Mouse (Mus musculus) intestine, embryonic 15.5 days (tissue): ENCODE results near the gene Wipi2. TPM values are rescaled to one million over a fixed set of nuclear protein-coding genes. Genes with fewer than 3 reads are reported as not detected.

Source experiments
- ATAC-seq: fragments of 200-750 bp; cut with Nextera tagmentation; 2 replicates; pipeline ENCODE4 v1.8.0; 2017; ENCODE audit warnings: moderate TSS enrichment, moderate library complexity
- H3K27ac ChIP-seq: fragments of 300-500 bp; sonication (generic); 2 replicates; pipeline ENCODE4 v1.5.1; 2015; ENCODE audit warnings: mild to moderate bottlenecking, inconsistent platforms
- H3K27me3 ChIP-seq: fragments of 300-500 bp; sonication (generic); replicated peaks from 2 replicates; pipeline ENCODE4 v1.6.1; 2015; ENCODE audit warnings: inconsistent platforms
- H3K36me3 ChIP-seq: fragments of 300-500 bp; sonication (generic); 2 replicates; pipeline ENCODE4 v1.6.1; 2015; ENCODE audit warnings: inconsistent platforms
- H3K4me1 ChIP-seq: fragments of 300-500 bp; sonication (generic); replicated peaks from 2 replicates; pipeline ENCODE4 v1.6.1; 2015; ENCODE audit warnings: inconsistent platforms
- H3K4me2 ChIP-seq: fragments of 300-500 bp; sonication (generic); replicated peaks from 2 replicates; pipeline ENCODE4 v1.6.1; 2015; ENCODE audit warnings: mild to moderate bottlenecking, inconsistent platforms
- H3K4me3 ChIP-seq: fragments of 300-500 bp; sonication (generic); replicated peaks from 2 replicates; pipeline ENCODE4 v1.5.1; 2015; ENCODE audit warnings: inconsistent platforms
- H3K9ac ChIP-seq: fragments of 300-500 bp; sonication (generic); 2 replicates; pipeline ENCODE4 v1.6.1; 2015; ENCODE audit warnings: inconsistent platforms
- H3K9me3 ChIP-seq: fragments of 300-500 bp; sonication (generic); 2 replicates; pipeline ENCODE4 v1.6.1; 2016; ENCODE audit warnings: inconsistent platforms
- whole genome bisulfite sequencing: fragments of 180-500 bp; shearing (Covaris S2); methylation state at CpG from one replicate; pipeline ENCODE4 v1.1.7; 2015; 5-methylcytosine and 5-hydroxymethylcytosine counted together
- polyA plus RNA-seq: library from polyadenylated mRNA; unstranded; fragments of >200 nt; fragmentation: Nextera tagmentation; extraction: Ambion mirVana; gene quantifications from 2 replicates; pipeline ENCODE4 v1.2.1, GENCODE M21; 2015

Wipi2 gene
- polyA plus RNA-seq, 1 experiment from 2014 or later, result 37.8 TPM

GRCm38 (mm10) chr5:142678141-142678571 is 50.7 kb downstream of the Wipi2 start:
- no peaks in the 10 kb centered on the region for H3K36me3 ChIP-seq
- 54% methylated on average over 7 of the region's 7 CpGs for WGBS
- no peaks in the 10 kb centered on the region for H3K9me3 ChIP-seq
- H3K4me1 ChIP-seq, result no peaks in the 10 kb centered on the region
- H3K27ac ChIP-seq, result no peak overlapping the region
- ATAC-seq, result no peak
- H3K4me3 ChIP-seq, result no peak overlapping the region
- H3K9ac ChIP-seq, result no peak overlapping the region
- H3K4me2 ChIP-seq, result no peak overlapping the region
- H3K27me3 ChIP-seq, result no peaks in the 10 kb centered on the region

DNA sequence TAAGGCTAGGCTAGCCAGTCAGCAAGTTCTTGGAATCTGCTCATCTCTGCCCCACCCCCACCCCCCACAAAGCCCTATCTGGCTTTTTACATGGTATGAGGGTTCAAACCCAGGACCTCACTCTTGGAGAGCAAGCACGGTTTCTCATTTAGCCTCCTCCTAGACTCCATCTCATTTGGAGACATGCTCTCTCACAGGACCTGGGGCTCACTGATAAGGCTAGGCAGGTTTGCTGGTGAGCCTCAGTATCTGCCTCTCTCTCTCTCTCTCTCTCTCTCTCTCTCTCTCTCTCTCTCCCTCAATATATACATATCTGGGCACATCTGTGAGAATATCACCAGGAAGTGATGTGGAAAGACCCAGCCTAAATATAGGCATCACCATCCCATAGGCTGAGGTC is 51.6 kb downstream of the Wipi2 start:
- Histone ChIP-seq H3K4me1 (no peaks in the 10 kb centered on the region), H3K9me3 (no peaks in the 10 kb centered on the region), H3K27me3 (no peaks in the 10 kb centered on the region), H3K4me2 (no peak overlapping the region), H3K27ac (no peak overlapping the region), H3K4me3 (no peak overlapping the region), H3K9ac (no peak overlapping the region), H3K36me3 (no peaks in the 10 kb centered on the region)
- WGBS, result 100% methylated on average over 1 of the region's 1 CpGs
- no peak for ATAC-seq

- H3K9me3 ChIP-seq, result no peaks in the 10 kb centered on the region
- 78% methylated on average over 3 of the region's 3 CpGs for WGBS
- no peak overlapping the region for H3K4me3 ChIP-seq
- H3K36me3 ChIP-seq, result no peaks in the 10 kb centered on the region
- H3K4me2 ChIP-seq, result no peak overlapping the region
- ATAC-seq, result no peak
- no peaks in the 10 kb centered on the region for H3K4me1 ChIP-seq
- H3K27ac ChIP-seq, result no peak overlapping the region
- H3K9ac ChIP-seq, result no peak overlapping the region
- H3K27me3 ChIP-seq, result no peaks in the 10 kb centered on the region
Observed at GRCm38 (mm10) chr5:142681911-142682310, 54.4 kb downstream of the Wipi2 start.

- Histone ChIP-seq H3K9ac (no peak overlapping the region), H3K27me3 (no peaks in the 10 kb centered on the region), H3K4me1 (no peaks in the 10 kb centered on the region), H3K4me2 (no peak overlapping the region), H3K36me3 (no peaks in the 10 kb centered on the region), H3K9me3 (no peaks in the 10 kb centered on the region), H3K27ac (no peak overlapping the region), H3K4me3 (no peak overlapping the region)
- WGBS, result 92% methylated on average over 5 of the region's 5 CpGs
- no peak for ATAC-seq
Observed at GRCm38 (mm10) chr5:142682529-142682928, 55.0 kb downstream of the Wipi2 start.

DNA sequence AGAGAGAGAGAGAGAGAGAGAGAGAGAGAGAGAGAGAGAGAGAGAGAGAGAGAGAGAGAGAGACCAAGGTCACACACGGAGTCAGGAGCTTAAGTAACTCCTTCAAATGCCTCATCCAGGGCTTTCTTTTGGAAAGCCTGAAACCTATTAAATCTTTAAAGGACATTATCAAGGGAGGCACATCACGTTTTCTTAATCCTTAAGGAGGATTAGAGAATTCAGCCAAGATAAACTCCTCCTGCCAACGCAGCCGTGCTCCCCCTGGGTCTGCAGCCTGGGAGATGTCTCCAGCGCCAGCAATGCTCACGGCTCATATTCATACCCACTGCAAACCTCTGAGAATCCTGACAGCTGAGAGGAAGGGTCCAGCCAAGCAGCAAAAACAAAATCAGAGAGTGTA is 61.4 kb downstream of the Wipi2 start:
- no peak overlapping the region for H3K4me2 ChIP-seq
- H3K9me3 ChIP-seq, result no peaks in the 10 kb centered on the region
- 53% methylated on average over 6 of the region's 6 CpGs for WGBS
- no peaks in the 10 kb centered on the region for H3K27me3 ChIP-seq
- no peak for ATAC-seq
- H3K4me1 ChIP-seq, result no peaks in the 10 kb centered on the region; the same call in 1 of the 2 replicates
- H3K36me3 ChIP-seq, result no peaks in the 10 kb centered on the region
- H3K4me3 ChIP-seq, result no peak overlapping the region
- H3K27ac ChIP-seq, result no peak overlapping the region
- no peak overlapping the region for H3K9ac ChIP-seq

- ATAC-seq, result no peak
- Histone ChIP-seq H3K9me3 (no peaks in the 10 kb centered on the region), H3K4me3 (no peak overlapping the region), H3K4me1 (no peaks in the 10 kb centered on the region; the same call in 1 of the 2 replicates), H3K36me3 (no peaks in the 10 kb centered on the region), H3K9ac (no peak overlapping the region), H3K27me3 (no peaks in the 10 kb centered on the region), H3K4me2 (no peak overlapping the region), H3K27ac (no peak overlapping the region)
- 79% methylated on average over 3 of the region's 3 CpGs for WGBS
Observed at GRCm38 (mm10) chr5:142690343-142690742, 62.8 kb downstream of the Wipi2 start.

- no peak within 1 kb of the TSS for H3K9ac ChIP-seq
- no peaks in the 10 kb centered on the region for H3K27me3 ChIP-seq
- no peaks in the 10 kb centered on the region for H3K36me3 ChIP-seq
- ATAC-seq, result no peak
- H3K27ac ChIP-seq, result no peak within 1 kb of the TSS
- no peaks in the 10 kb centered on the region; the same call in 1 of the 2 replicates for H3K4me1 ChIP-seq
- no peak within 1 kb of the TSS for H3K4me3 ChIP-seq
- 43% methylated on average over 14 of the region's 14 CpGs for whole genome bisulfite sequencing
- no peaks in the 10 kb centered on the region for H3K9me3 ChIP-seq
- no peak within 1 kb of the TSS for H3K4me2 ChIP-seq
Observed at GRCm38 (mm10) chr5:142692248-142692647, 64.8 kb downstream of the Wipi2 start, which contains the start of gene Slc29a4. Gene Slc29a4 (plus strand): TSS chr5:142692512.

DNA sequence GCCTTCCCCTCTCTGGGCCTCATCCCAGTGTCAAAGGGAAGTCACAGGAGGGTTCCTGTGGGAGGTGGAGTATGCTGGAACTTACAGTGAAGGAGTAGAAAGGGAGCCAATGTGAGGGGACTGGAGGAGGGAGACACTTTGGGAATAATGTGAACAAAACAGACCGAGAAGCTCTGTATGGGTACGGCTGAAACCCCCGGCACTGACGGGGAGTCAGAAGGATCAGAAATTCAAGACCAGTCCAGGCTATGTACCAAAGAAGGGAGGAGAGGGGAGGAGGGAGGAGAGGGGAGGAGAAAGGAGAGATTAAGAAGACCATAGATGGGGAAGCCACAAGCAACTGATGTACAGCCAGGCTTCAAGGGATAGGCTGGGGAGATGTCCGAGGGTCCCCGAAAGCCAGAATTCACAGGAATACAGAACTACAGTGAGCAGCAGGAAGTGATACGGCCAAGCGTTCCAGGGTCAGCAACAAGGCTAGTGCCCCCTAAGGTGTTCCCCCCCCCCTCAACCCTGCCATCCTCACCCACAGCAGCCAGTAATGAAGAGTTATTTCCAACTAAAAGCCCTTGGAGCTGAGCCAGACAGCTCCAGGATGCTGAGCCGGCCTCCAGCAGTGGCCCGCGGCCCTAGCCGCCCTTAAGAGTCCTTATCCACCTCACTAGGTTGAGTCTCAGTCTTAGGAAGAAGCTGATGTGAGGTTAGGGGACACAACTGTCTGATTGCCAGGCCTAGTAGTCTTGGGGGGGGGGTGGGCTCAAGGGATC is 65.7 kb downstream of the Wipi2 start:
- Histone ChIP-seq H3K27me3 (no peaks in the 10 kb centered on the region), H3K36me3 (no peaks in the 10 kb centered on the region), H3K27ac (no peak overlapping the region), H3K4me3 (no peak overlapping the region), H3K9ac (no peak overlapping the region), H3K9me3 (no peaks in the 10 kb centered on the region), H3K4me1 (no peaks in the 10 kb centered on the region; the same call in 1 of the 2 replicates), H3K4me2 (no peak overlapping the region)
- no peak for ATAC-seq
- 72% methylated on average over 12 of the region's 12 CpGs for WGBS

- H3K9ac ChIP-seq, result no peak overlapping the region
- H3K4me2 ChIP-seq, result no peak overlapping the region
- no peaks in the 10 kb centered on the region for H3K9me3 ChIP-seq
- no peak overlapping the region for H3K27ac ChIP-seq
- H3K27me3 ChIP-seq, result no peaks in the 10 kb centered on the region
- 55% methylated on average over 8 of the region's 8 CpGs for WGBS
- H3K4me1 ChIP-seq, result no peaks in the 10 kb centered on the region; the same call in 1 of the 2 replicates
- no peak overlapping the region for H3K4me3 ChIP-seq
- no peaks in the 10 kb centered on the region for H3K36me3 ChIP-seq
- ATAC-seq, result no peak
Observed at GRCm38 (mm10) chr5:142693738-142694430, 66.4 kb downstream of the Wipi2 start.

DNA sequence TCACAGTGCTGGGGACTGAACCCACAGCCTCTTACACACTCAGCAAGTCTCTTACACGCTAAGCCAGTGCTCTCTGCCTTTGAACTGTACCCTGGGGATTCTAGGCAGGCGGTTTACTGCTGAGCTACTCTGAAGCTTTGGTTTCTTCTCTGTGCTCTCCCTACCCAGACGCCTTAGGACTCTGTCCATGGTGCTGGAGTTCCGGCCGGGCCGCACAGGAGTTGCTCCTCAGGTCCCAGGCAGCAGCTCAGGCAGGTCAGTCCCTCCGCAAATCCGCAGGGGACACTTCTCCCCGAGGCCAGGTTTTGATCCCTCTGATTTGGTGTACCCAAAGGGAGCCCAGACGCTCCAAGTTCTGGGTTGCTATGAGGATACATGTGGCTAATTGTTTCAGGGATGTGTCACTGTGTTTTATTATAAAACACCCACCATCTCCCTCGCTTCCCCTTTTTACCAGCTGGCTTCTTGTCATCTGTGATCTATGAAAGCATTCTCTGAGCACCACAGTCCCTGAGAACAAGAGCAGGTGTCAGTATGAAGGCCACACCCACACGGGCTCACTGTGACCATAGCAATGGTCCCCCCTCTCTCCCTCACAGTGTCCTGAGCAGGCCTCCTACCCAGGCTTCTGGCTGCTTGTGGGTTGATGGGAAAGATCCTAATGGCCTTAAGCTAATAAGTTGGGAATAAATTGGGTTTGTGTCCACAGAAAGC is 67.3 kb downstream of the Wipi2 start:
- no peaks in the 10 kb centered on the region; the same call in 1 of the 2 replicates for H3K4me1 ChIP-seq
- no peak overlapping the region for H3K4me3 ChIP-seq
- H3K27ac ChIP-seq, result no peak overlapping the region
- no peaks in the 10 kb centered on the region for H3K9me3 ChIP-seq
- no peak overlapping the region for H3K4me2 ChIP-seq
- no peaks in the 10 kb centered on the region for H3K36me3 ChIP-seq
- no peak overlapping the region for H3K9ac ChIP-seq
- 11% methylated on average over 12 of the region's 12 CpGs for WGBS
- H3K27me3 ChIP-seq, result no peaks in the 10 kb centered on the region
- ATAC-seq, result peak; percentile 58; the same call in 1 of the 2 replicates

- no peaks in the 10 kb centered on the region for H3K36me3 ChIP-seq
- ATAC-seq, result no peak
- H3K27ac ChIP-seq, result no peak overlapping the region
- peaks cover 2% of the 10 kb centered on the region for H3K27me3 ChIP-seq
- H3K9me3 ChIP-seq, result no peaks in the 10 kb centered on the region
- H3K9ac ChIP-seq, result no peak overlapping the region
- 29% methylated on average over 6 of the region's 6 CpGs for WGBS
- H3K4me3 ChIP-seq, result no peak overlapping the region
- no peaks in the 10 kb centered on the region; the same call in none of the 2 replicates for H3K4me1 ChIP-seq
- H3K4me2 ChIP-seq, result no peak overlapping the region
Observed at GRCm38 (mm10) chr5:142696258-142696657, 68.8 kb downstream of the Wipi2 start.

- Histone ChIP-seq H3K36me3 (no peaks in the 10 kb centered on the region), H3K4me3 (no peak overlapping the region), H3K4me2 (no peak overlapping the region), H3K27ac (no peak overlapping the region), H3K9me3 (no peaks in the 10 kb centered on the region), H3K9ac (no peak overlapping the region), H3K4me1 (peaks cover 5% of the 10 kb centered on the region), H3K27me3 (peaks cover 5% of the 10 kb centered on the region)
- no peak for ATAC-seq
- WGBS, result 87% methylated on average over 6 of the region's 6 CpGs
Observed at GRCm38 (mm10) chr5:142696865-142697264, 69.4 kb downstream of the Wipi2 start.
